Mouse (Mus musculus) liver, embryonic 13.5 days (tissue): ENCODE results near the gene Zfp276. TPM values are rescaled to one million over a fixed set of nuclear protein-coding genes. Genes with fewer than 3 reads are reported as not detected.
A peak's percentile ranks its signal among the peaks of the same experiment; 100 is the strongest.

ENCODE experiments used
- ATAC-seq: fragments of 200-750 bp; cut with Nextera tagmentation; 2 replicates; pipeline ENCODE4 v1.8.0; 2017; ENCODE audit warnings: low read depth, mild to moderate bottlenecking, moderate number of reproducible peaks, moderate library complexity
- DNase-seq: peaks from one replicate; pipeline ENCODE4 v3.0.0; 2022
- H3K27ac ChIP-seq: fragments of 300-500 bp; sonication (generic); 2 replicates; pipeline ENCODE4 v1.5.1; 2015; ENCODE audit warnings: moderate library complexity, mild to moderate bottlenecking, inconsistent platforms
- H3K27me3 ChIP-seq: fragments of 300-500 bp; sonication (generic); 2 replicates; pipeline ENCODE4 v1.6.1; 2015; ENCODE audit warnings: mild to moderate bottlenecking, inconsistent platforms
- H3K36me3 ChIP-seq: fragments of 300-500 bp; sonication (generic); 2 replicates; pipeline ENCODE4 v1.6.1; 2015; ENCODE audit warnings: mild to moderate bottlenecking, inconsistent platforms
- H3K4me1 ChIP-seq: fragments of 300-500 bp; sonication (generic); replicated peaks from 2 replicates; pipeline ENCODE4 v1.6.1; 2015; ENCODE audit warnings: inconsistent platforms
- H3K4me2 ChIP-seq: fragments of 300-500 bp; sonication (generic); 2 replicates; pipeline ENCODE4 v1.6.1; 2015; ENCODE audit warnings: inconsistent platforms, mild to moderate bottlenecking, moderate library complexity
- H3K4me3 ChIP-seq: fragments of 300-500 bp; sonication (generic); replicated peaks from 2 replicates; pipeline ENCODE4 v1.5.1; 2015; ENCODE audit warnings: mild to moderate bottlenecking, inconsistent platforms
- H3K9ac ChIP-seq: fragments of 300-500 bp; sonication (generic); 2 replicates; pipeline ENCODE4 v1.6.1; 2015; ENCODE audit warnings: mild to moderate bottlenecking, inconsistent platforms
- H3K9me3 ChIP-seq: fragments of 300-500 bp; sonication (generic); replicated peaks from 2 replicates; pipeline ENCODE4 v1.6.1; 2016; ENCODE audit warnings: inconsistent platforms
- WGBS: fragments of 180-500 bp; shearing (Covaris S2); methylation state at CpG from one replicate; pipeline ENCODE4 v1.1.7; 2015; ENCODE audit not compliant: insufficient replicate concordance; 5-methylcytosine and 5-hydroxymethylcytosine counted together
- polyA plus RNA-seq: library from polyadenylated mRNA; unstranded; fragments of >200 nt; fragmentation: Nextera tagmentation; extraction: Ambion mirVana; gene quantifications from 2 replicates; pipeline ENCODE4 v1.2.1, GENCODE M21; 2015

Zfp276 gene
- polyA plus RNA-seq, 1 experiment from 2014 or later = 6.3 TPM

- ATAC-seq = no peak
Observed at GRCm38 (mm10) chr8:123292281-123292680, 38.3 kb downstream of the Zfp276 start.

GRCm38 (mm10) chr8:123292785-123293184 lies 38.8 kb downstream of the Zfp276 start:
- no peak overlapping the region for H3K4me3 ChIP-seq
- H3K36me3 ChIP-seq = peaks cover 86% of the 10 kb centered on the region
- H3K9me3 ChIP-seq = no peaks in the 10 kb centered on the region
- WGBS = 73% methylated on average over 2 of the region's 2 CpGs
- DNase-seq (no peak), ATAC-seq (no peak)
- no peaks in the 10 kb centered on the region for H3K4me1 ChIP-seq
- no peaks in the 10 kb centered on the region for H3K27me3 ChIP-seq
- no peak overlapping the region for H3K4me2 ChIP-seq
- no peak overlapping the region for H3K27ac ChIP-seq
- H3K9ac ChIP-seq = no peak overlapping the region

More at GRCm38 (mm10) chr8:123292281-123292680, 38.3 kb downstream of the Zfp276 start:
- no peaks in the 10 kb centered on the region for H3K4me1 ChIP-seq
- H3K9me3 ChIP-seq = no peaks in the 10 kb centered on the region
- H3K27me3 ChIP-seq = no peaks in the 10 kb centered on the region
- H3K4me2 ChIP-seq = no peak overlapping the region
- no peak overlapping the region for H3K27ac ChIP-seq
- H3K9ac ChIP-seq = no peak overlapping the region
- peaks cover 87% of the 10 kb centered on the region for H3K36me3 ChIP-seq
- H3K4me3 ChIP-seq = no peak overlapping the region
- 82% methylated on average over 3 of the region's 3 CpGs for WGBS
- no peak for DNase-seq

DNA sequence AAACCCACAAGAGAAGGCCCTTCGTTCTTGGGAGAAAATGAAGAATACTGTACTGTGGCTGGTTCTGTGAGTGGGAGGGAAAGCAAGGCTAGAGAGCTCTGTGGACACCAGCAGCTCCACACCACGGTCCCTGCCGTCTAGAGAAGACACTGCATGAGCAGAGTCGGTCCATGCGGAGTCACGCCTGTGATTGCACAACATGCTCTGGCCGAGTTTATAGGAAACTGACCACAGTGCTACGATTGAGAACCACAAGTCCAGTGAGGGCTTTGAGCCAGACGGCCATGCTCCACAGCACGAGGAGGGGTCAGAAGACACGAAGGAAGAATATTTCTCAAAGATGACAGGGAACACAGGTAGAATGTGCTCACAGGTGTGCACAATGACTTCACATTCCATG lies 44.3 kb downstream of the Zfp276 start:
- Histone ChIP-seq H3K9me3 (no peaks in the 10 kb centered on the region), H3K4me2 (no peak overlapping the region), H3K4me1 (no peaks in the 10 kb centered on the region), H3K9ac (no peak overlapping the region), H3K4me3 (no peak overlapping the region), H3K36me3 (peaks cover 83% of the 10 kb centered on the region), H3K27me3 (no peaks in the 10 kb centered on the region), H3K27ac (no peak overlapping the region)
- no peak for DNase-seq
- no peak for ATAC-seq
- WGBS = 68% methylated on average over 11 of the region's 11 CpGs

DNA sequence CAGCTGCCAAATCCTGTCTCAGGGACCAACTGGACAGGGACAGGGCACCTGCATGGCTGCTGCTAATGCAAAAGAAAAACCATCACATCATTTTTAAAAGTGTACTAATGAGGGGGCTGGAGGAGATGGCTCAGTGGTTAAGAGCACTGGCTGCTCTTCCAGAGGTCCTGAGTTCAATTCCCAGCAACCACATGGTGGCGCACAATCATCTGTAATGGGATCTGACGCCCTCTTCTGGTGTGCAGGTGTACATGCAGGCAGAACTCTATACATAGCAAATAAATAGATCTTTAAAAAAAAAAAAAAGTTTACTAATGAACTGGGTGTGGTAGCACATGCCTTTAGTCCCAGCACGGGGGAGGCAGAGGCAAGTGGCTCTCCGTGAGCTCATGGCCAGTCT lies 54.7 kb downstream of the Zfp276 start:
- Histone ChIP-seq H3K9me3 (no peaks in the 10 kb centered on the region), H3K4me1 (no peaks in the 10 kb centered on the region), H3K4me3 (no peak overlapping the region), H3K4me2 (no peak overlapping the region), H3K9ac (no peak overlapping the region), H3K27ac (no peak overlapping the region), H3K27me3 (no peaks in the 10 kb centered on the region), H3K36me3 (peaks cover 80% of the 10 kb centered on the region)
- WGBS = 68% methylated on average over 4 of the region's 4 CpGs
- DNase-seq (no peak), ATAC-seq (no peak)

DNA sequence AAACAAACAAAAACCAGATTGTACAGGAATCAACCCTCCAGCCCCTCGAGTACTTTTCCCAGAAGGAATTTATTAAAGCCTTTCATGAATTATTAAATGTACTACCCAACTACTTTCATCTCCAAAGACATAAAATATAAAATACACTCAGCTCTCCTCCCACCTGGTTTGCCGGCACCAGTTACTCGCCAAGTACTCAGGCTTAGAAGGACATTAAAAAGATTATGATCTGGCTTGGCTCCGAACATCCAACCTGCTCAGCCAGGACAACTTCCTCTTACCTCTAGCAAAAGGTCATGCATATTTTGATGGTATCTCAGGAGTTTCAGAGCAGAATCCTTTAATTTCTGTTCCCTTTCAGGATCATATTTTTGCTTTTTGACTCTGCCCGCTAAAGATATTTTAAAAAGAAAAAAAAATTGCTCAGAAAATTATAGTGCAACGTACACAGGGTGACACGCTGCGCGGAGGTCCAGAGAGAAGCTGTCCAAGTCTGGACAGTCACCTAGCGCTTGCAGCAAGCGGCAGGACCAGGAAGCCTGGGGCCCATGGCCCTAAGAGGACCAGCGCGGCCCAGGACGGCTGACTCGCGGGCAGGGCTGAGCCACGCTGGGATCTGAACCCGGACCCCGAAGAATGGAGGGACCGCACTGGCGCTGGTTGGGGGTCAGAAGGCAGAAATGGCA lies 63.9 kb downstream of the Zfp276 start:
- H3K9me3 ChIP-seq = no peaks in the 10 kb centered on the region
- peaks cover 13% of the 10 kb centered on the region for H3K36me3 ChIP-seq
- H3K27me3 ChIP-seq = no peaks in the 10 kb centered on the region
- peak overlapping the region; percentile 80 for H3K9ac ChIP-seq
- H3K4me2 ChIP-seq = peak overlapping the region; percentile 82
- H3K4me3 ChIP-seq = peak overlapping the region; percentile 74
- peak overlapping the region; percentile 62 for H3K27ac ChIP-seq
- H3K4me1 ChIP-seq = peaks cover 25% of the 10 kb centered on the region
- ATAC-seq (peak; percentile 87), DNase-seq (no peak)
- 2% methylated on average over 21 of the region's 21 CpGs for WGBS

- H3K4me1 ChIP-seq = peaks cover 25% of the 10 kb centered on the region
- H3K4me3 ChIP-seq = peak within 1 kb of the TSS; percentile 74
- H3K27me3 ChIP-seq = no peaks in the 10 kb centered on the region
- H3K36me3 ChIP-seq = peaks cover 9% of the 10 kb centered on the region
- peak within 1 kb of the TSS; percentile 71 for H3K27ac ChIP-seq
- H3K4me2 ChIP-seq = peak within 1 kb of the TSS; percentile 82
- ATAC-seq (peak; percentile 99), DNase-seq (peak; percentile 92)
- H3K9ac ChIP-seq = peak within 1 kb of the TSS; percentile 80
- no peaks in the 10 kb centered on the region for H3K9me3 ChIP-seq
- under 1% methylated on average over 24 of the region's 24 CpGs for WGBS
Observed at GRCm38 (mm10) chr8:123318467-123318911, 64.5 kb downstream of the Zfp276 start, which contains the start of gene Fanca. TSS of gene Fanca (minus strand) at chr8:123318576.

Other genes with a start within 250 kb of the Zfp276 start
- gene Ankrd11, start 211.9 kb upstream of the Zfp276 start, polyA plus RNA-seq = 10.7 and 13.6 TPM in 2 replicates
- gene Spg7, start 191.3 kb upstream of the Zfp276 start, polyA plus RNA-seq = 25.3 and 25.7 TPM in 2 replicates
- 1,172 and 1,189 TPM in 2 replicates for gene Rpl13, start 151.8 kb upstream of the Zfp276 start, polyA plus RNA-seq
- 1.2 TPM in 2 replicates for gene Cpne7, start 136.8 kb upstream of the Zfp276 start, polyA plus RNA-seq
- gene Sult5a1, start 95.9 kb upstream of the Zfp276 start, polyA plus RNA-seq = 1.0 and 1.3 TPM in 2 replicates
- gene Dpep1, start 68.0 kb upstream of the Zfp276 start, polyA plus RNA-seq = 0.14 and 0.24 TPM in 2 replicates
- 74.6 and 77.5 TPM in 2 replicates for gene Chmp1a, start 41.4 kb upstream of the Zfp276 start, polyA plus RNA-seq
- 0.37 and 0.43 TPM in 2 replicates for gene Spata33, start 41.4 kb upstream of the Zfp276 start, polyA plus RNA-seq
- 11.8 and 12.0 TPM in 2 replicates for gene Cdk10, start 29.4 kb upstream of the Zfp276 start, polyA plus RNA-seq
- 1.2 TPM in 2 replicates for gene Spata2l, start 18.0 kb upstream of the Zfp276 start, polyA plus RNA-seq
- 4.0 and 4.4 TPM in 2 replicates for gene Vps9d1, start 153 bp downstream of the Zfp276 start, polyA plus RNA-seq
- gene Fanca, start 64.4 kb downstream of the Zfp276 start, polyA plus RNA-seq = 18.3 and 21.3 TPM in 2 replicates
- 3.1 and 3.4 TPM in 2 replicates for gene Spire2, start 78.5 kb downstream of the Zfp276 start, polyA plus RNA-seq
- 63.6 and 73.7 TPM in 2 replicates for gene Tcf25, start 119.6 kb downstream of the Zfp276 start, polyA plus RNA-seq
- gene Mc1r, start 152.9 kb downstream of the Zfp276 start, polyA plus RNA-seq = not detected in 2 replicates
- 1.4 and 1.9 TPM in 2 replicates for gene Tubb3, start 157.2 kb downstream of the Zfp276 start, polyA plus RNA-seq
- gene Def8, start 169.3 kb downstream of the Zfp276 start, polyA plus RNA-seq = 13.0 and 14.8 TPM in 2 replicates
- gene Afg3l1, start 223.7 kb downstream of the Zfp276 start, polyA plus RNA-seq = 34.6 and 35.3 TPM in 2 replicates